Mouse (Mus musculus): Measurements from ENCODE around the gene Clk1.
A peak's percentile ranks its signal among the peaks of the same experiment; 100 is the strongest.

Gene Clk1

DNA sequence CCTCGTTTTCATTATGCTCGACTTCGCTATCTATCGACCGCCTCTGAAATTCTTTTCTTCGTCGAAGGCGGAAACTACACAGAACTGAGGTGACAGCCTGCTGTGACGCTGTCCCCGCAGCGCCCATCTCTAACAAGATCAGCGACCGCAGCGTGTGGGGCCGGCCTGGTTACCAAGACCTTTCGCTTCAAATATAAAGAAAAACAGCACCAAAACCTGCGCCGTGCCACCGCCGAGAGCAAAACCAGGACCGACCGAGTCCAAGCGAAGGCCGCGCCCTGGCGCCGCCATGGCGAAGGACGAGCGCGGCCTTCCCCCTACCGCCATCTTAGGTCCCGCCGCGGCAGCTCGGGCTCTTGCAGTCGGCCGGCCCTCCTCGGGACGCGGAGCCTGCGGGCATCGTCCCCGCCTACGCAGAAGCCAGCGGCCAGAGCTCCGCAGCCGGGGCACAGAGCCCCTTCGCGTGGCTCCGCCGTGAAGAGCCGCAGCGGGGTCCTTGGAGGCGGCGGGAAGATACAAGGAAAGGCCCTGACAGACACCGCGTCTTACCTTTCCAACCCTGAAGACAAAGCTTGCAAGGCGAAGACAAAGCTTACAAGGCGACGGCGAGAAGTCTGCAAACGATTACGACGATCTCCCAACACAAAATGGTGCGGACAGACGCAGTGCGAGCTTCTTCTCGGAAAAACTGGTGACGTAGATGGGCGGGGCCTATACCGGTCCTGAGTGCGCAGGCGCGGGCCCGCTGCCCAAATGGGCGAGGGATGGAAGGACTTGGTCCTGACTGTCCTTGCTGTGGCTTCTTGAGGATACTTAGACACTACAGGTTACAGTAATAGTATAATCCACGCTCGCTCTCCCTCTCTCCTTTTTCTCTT, at the start of gene Clk1:
Clk1 (minus strand) TSS at position 696 of the 878 bp plus-strand sequence.
- peak; percentile 97 to 98 for DNase-seq (ENCODE audit: low spot score in 2 of 2)

DNA sequence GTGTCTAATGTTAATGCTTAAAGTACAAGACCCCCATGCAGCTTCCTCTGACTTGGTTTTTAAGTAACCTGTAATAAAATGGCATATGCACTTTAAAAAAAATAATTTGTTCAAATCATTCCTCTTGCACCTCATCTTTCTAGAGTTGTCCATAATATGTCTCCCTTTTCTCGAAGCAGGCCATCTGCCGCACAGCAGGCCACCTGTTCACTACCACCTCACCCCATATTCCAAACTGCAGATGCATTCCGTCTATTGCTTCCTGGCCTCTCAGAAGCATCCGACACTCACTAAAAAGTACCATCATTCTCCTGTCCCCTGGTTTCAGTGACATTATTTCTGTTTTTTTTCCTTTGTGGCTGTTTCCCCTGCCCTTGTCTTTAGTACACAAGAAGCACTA, 41.7 kb upstream of the Clk1 start:
- no peak for DNase-seq (ENCODE audit: low spot score in 2 of 2)

DNA sequence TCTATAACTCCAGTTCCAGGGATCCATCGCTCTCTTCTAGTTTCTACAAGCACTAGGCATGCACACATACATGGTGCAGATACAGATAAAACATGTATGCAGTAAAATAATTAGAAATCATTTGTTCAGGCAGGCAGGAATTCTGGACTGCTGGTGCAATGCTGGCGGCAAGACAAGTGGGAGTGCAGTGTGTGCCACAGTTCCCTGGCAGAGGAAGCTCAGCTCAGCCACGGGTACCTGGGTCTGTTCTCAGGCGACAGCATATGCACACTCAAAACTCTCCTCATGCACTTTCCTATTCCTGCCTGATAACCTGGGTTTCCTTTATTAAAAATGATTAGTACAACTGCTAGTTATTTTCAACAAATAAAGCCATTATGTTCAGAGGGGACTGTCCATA, 41.2 kb upstream of the Clk1 start:
- no peak for DNase-seq (ENCODE audit: low spot score in 2 of 2)

DNA sequence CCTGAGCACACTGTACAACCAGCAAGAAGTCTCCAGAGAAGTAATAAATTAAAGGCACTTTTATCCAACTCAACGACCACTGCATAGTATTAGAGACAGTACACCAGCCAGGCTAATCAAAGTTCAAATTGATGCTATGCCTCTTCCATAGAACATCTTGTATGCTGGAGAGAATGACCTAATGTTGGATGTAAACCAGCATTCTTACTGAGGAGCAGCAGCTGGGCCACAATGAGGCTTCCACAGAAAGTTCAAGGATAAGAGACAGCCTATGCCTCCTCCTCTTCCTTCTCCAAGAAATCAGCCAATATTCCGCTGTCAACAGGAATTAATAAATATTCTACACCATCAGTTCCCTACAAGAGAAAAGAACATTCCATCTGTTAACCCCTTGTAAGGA, 40.1 kb upstream of the Clk1 start:
- DNase-seq (ENCODE audit: low spot score in 2 of 2), result no peak

DNA sequence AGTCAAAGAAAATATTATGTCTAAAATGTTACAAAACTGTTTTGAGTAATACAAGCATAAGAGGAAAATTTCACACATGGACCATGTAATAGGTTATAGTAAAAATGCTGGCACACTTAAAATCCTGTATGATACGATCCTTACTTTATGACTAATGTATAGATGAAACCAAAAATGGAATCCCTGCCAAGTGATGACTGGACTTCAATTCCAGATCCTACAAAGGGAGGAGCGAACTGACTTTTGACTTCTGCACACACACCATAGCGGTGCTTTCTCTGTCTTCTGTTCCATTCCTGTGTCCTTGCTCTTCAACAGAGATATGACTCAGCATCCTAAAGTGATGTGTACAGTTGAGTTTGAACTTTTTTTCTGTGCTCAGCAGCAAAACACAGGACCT, 36.7 kb upstream of the Clk1 start:
- no peak for DNase-seq (ENCODE audit: low spot score in 2 of 2)

DNA sequence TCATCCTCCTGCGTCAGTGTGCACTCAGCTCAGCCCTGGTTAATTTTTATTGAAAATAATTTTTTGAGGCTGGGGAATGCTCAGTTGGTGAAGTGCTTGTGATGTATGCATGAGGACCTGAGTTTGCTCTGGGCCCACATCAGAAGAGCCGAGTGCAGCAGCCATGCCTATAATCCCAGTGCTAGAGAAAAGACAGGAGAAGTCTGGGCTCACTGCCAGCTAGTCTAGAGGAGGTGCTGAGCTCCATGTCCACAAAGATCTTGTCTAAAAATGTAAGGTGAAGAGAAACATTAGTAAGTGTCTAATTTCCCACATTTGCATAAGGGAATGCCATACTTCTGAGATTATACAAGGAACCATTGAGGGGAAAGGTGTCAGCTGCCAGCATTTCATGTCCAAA, 35.0 kb upstream of the Clk1 start:
- no peak for DNase-seq (ENCODE audit: low spot score in 2 of 2)

DNA sequence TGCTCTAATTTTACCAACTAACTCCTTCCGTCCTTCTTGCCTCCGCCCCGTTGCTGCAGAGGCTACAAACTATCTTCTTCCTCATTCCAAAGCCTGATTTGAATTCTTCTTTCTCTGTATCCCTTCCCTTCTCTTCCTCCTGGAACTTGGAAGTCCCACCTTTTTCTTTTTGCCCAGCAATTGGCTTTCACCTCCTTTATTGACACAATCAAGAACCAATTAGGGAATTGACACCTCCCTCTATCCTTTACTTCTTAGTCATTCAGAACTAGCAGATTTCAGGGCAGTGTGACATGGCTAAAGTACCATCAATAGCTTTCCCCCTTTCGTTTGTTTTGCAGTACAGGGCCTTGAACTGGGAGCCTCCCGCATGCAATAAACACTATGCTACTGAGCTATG, 34.3 kb upstream of the Clk1 start:
- no peak for DNase-seq (ENCODE audit: low spot score in 2 of 2)

DNA sequence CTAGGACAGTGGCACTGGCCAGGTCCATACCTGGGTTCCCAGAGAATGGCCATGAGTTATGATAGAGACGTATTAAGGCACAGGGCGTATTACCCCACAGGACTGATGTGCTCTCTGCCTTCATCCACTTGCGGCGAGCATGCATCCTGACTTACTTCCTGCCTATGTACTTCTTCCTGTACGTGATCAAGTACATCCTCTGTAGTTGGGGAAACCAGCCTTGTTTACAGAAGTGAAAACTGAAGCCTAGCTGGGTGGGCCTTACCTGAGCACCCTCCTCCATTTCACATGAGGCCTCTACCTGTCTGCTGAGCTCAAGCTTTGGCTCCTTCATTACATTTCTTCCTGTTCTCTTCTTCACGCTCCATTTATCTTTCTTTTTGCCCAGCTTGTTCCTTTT, 30.4 kb upstream of the Clk1 start:
- no peak for DNase-seq (ENCODE audit: low spot score in 2 of 2)

DNA sequence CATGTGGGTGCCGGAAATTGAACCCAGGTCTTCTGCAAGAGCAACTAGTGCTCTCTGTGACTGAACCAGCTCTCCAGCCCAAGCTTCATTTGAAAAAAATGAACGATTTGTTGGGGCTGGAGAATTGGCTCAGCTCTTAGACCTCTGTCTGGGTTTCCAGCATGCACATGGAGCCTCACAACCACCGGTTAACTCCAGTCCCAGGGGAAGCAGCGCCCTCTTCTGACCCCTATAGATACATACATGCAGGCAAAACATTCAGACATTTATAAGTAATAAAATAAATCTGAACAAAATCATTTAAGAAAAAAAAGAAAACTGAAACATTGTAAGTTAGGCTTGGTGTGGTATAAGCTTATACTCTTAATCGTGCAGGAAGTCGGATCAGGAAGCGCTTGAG, 24.5 kb upstream of the Clk1 start:
- DNase-seq (ENCODE audit: low spot score in 2 of 2), result no peak

DNA sequence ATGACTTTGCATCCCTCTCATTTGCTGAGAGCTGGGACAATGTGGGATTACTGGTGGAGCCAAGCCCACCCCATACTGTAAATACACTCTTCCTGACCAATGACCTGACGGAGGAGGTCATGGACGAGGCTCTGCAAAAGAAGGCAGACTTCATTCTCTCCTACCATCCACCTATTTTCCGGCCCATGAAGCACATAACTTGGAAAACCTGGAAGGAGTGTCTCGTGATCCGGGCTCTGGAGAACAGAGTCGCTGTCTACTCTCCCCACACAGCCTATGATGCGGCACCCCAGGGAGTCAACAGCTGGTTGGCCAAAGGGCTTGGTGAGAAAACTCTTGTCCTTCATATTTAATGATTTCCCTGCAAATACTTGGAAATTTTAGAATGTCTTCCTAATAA, 23.9 kb upstream of the Clk1 start:
- no peak for DNase-seq (ENCODE audit: low spot score in 2 of 2)

DNA sequence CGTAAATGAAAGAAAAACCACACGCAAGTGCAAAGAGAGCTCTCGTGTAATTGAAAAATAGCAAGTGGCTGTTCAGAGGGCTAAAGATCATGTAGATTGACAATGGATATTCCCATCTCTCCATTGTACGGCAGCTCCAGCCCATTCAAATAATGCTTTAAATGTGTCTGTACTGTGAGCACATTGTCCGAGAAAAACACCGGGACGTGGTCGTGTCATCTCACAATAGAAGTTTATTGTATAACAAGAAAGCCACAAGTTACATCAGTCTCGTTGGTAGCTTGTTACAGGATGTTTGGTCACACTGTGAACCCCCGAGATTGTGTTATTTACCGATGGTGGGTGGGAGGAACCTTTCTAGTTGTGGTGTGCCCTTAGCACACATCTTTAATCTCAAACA, 22.0 kb upstream of the Clk1 start:
- DNase-seq (ENCODE audit: low spot score in 2 of 2), result no peak

DNA sequence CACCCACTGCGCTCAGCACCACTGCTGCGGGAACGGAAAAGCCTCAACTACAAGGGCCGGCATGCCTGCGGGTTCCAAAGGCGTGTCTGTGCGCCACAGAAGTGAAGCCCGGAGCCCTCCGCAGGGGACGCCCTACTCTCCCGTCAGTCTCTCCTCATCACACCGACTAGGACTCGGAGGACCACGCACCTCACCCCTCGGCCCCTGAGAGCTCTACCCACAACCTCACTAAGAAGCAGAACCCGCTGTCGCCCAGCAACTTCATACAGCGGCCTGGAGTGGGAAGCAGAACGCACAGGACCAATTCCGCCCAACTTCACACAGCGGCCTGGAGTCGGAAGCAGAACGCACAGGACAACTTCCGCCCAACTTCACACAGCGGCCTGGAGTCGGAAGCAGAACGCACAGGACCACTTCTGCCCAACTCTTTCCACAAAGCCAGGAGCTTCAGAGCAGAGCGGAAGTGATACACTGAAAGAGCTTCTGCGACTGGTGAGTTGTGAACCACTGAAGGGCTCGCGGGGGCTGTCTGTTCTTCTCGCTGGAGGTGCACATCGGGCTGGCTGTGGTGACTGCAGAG, 21.4 kb upstream of the Clk1 start, which contains the start of the genes Nif3l1 and Ppil3:
Nif3l1 (plus strand) TSS at position 9 of the 580 bp plus-strand sequence.
Ppil3 (minus strand) TSS at position 344 of the 580 bp plus-strand sequence.
- peak; percentile 80 to 88 for DNase-seq (ENCODE audit: low spot score in 2 of 2)

DNA sequence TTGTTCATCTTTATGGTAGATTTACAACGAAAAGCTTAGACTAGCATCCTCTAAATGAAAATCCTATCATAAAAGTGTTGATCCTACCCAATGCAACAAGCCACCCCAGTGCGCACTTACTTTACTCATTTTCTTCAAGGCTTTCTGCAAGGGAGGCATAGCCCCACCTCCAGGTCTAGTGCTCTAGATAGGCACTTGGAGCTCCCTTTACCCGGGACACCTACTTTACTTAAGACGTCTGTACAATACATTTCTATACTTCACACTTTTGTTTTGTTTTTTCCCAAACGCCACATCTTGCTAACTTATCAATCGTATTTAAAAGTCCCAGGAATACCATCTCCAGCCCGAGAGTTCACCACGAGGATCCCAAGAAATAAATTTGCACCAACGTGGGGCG, 20.8 kb upstream of the Clk1 start:
- no peak for DNase-seq (ENCODE audit: low spot score in 2 of 2)

DNA sequence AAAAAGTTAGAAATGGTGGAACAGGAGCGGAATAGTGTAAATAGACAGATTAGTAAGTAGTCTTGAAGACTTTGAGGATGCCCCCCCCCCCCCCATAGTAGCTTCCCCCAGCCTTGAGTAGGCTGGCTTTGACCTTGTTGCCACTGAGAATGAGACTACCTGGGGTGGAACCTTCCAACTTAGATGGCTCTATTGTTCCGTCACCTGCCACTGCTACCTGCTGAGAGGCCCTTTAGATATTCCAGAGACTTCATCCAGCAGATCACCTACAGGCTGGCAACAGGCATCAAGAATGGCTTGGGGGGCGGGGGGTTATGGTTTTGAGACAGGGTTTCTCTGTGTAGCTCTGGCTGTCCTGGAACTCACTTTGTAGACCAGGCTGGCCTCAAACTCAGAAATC, 685 bp upstream of the Clk1 start:
- DNase-seq (ENCODE audit: low spot score in 2 of 2), result no peak

DNA sequence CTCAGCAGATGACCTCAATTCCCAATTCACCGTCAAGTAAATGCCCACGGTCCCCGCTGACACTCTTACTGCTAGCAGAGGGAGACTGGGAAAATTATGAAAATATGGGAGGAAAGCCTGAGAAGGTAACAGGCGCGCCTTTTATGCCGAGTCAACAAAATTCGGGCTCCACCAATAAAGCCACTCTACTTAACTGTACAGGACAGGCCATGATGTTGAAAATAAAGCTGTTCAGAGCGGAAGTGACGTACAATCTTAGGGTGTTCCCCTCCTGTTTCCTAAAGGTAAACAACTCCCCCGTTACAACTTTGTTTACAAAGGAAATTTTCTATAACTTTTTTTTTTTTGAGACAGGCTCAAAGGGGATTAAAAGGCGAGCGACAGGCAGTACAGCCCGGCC, 987 bp downstream of the Clk1 start:
- peak; percentile 10 to 17 for DNase-seq (ENCODE audit: low spot score in 2 of 2)

DNA sequence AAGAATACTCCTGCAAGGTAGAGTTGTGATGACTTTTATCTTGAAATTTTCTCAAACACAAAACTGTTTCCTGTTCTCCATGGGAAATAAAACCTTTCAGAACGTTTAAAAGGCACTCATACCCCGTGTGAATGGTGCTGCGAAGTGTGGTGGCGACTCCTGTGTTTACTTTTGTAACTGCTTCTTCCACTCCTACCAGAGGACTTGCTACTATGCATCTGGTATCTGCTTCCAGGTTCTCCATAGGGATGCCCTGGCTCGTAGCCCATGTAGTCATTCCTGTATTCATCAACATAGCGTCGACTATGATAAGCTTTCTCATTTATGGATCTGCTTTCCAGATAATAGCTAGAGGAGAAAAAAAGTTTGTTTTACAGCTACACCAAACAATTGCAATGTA, 2.9 kb downstream of the Clk1 start:
- no peak for DNase-seq (ENCODE audit: low spot score in 2 of 2)

DNA sequence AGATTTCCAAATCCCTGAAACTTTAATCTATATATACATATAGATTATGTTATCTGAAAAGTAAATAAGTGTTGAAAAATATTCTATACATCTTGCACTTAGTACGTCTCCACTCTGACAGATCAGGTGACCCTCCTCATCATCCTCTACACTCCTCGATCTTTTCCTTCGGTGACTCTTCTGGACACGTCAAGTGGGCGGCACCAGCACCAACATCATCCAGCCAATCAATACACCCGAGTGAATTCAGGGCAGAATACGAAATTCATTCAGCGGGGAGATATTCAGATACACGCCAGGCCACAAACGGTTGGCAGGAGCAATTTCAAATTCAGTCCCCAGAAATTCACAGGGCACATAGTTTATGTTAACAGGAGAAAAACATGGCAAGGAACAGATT, 3.8 kb downstream of the Clk1 start:
- no peak for DNase-seq (ENCODE audit: low spot score in 2 of 2)

DNA sequence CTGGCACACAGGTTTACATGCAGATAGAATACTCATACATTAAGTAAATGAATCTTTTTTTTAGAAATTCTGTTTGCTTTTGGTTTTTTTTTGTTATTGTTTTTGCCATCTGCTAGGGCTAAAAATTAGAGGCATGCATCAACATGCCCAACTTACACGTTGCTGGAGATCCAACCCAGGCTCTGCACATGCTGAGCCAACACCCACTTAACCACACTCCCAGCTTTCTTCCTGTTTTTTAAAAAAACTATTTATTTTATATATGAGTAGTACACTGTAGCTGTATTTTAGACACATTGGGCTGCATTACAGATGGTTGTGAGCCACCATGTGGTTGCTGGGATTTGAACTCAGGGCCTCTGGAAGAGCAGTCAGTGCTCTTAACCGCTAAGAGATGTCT, 7.8 kb downstream of the Clk1 start:
- no peak for DNase-seq (ENCODE audit: low spot score in 2 of 2)

DNA sequence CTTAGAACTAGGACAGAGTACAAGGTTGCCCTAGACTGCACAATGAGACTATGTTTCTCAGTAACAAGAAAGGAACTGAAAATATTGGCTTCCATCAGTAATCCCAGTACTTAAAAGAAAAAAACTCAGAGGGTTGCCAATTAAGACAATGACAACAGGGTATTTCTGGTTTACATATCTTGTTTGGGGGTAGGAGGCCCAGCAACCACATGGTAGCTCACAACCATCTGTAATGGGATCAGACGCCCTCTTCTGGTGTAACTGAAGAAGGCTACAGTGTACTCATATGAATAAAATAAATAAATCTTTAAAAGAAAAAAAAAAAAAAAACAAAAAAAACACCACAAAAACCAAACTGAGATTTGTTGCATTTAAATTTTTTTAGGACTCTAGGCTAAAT, 8.4 kb downstream of the Clk1 start:
- DNase-seq (ENCODE audit: low spot score in 2 of 2), result no peak

DNA sequence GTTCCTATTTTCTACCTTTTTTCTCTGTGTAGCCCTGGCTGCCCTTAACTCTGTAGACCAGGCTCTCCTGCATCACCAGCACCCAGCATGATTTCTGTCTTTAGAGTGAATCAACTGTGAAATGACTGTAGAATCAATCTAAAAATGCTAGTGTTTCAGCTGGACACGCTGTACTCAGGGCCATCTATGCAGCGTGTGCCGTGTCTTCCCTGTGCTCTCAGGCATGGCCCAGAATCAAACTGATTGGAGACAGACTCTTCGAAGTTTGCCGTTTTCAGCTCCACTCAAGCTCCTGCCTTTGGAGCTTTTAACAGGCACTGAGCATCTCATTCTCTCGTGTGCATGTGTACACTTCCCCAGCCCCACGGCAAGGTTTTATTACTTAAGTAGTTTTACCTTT, 13.1 kb downstream of the Clk1 start:
- no peak for DNase-seq (ENCODE audit: low spot score in 2 of 2)

DNA sequence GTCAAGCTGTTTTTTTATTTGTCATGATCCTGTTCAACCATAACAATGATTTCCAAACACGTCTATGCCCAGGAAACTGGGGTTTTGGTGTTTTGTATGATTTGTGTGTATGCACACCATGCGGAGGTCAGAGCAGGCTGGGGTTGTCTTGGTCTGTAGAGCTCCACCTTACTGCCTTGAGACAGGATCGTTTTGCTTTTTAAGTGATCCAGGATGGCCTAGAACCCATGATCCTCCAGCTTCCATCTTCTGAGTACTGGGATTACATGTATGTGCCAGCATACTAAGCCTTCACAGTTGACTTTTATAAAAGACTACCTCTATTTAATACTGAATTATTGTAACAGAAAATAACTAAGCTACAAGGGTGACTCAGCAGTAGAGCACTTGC, 13.7 kb downstream of the Clk1 start:
- DNase-seq (ENCODE audit: low spot score in 2 of 2), result no peak

DNA sequence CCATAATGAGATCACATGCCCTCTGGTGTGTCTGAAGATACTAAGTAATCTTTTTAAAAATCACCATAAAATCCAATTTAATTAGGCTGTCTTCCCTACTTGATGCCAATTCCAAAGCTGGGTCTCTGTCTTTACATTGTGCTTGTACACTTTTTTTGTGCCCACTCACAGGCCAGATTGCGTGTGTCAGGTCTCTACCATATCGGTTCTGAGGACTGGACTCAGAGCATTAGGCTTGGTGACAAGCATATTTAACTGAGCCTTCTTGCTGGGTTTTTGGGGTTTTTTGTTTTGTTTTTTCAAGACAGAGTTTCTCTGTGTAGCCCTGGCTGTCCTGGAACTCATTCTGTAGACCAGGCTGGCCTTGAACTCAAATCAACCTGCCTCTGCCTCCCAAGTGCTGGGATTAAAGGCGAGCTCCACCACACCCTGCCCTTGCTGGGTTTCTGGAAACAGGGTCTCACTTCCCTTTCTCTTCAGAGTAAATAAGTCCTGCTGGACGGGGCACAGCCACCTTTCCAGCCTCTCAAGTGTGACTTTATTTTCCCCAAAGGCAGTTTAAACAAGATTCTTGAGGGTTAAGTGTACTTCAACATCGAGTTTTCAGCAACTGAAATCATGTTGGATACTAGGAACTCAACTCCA, 14.2 kb downstream of the Clk1 start:
- DNase-seq (ENCODE audit: low spot score in 2 of 2), result no peak

DNA sequence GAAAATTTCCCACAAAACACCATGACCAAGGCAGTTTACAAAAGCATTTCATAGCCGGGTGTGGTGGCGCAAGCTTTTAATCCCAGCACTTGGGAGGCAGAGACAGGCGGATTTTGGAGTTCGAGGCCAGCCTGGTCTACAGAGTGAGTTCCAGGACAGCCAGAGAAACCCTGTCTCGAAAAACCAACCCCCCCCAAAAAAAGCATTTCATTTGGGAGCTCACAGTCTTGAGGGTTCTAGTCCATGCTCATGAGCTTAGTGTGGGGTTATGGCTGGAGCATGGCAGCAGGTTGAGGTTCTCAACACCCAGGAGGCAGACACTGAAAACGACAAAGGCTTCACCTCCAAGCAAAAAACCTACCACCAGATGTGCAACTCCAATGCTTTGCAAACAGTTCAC, 15.7 kb downstream of the Clk1 start:
- no peak for DNase-seq (ENCODE audit: low spot score in 2 of 2)

Measured in urinary bladder, postnatal 36 days (tissue).